Mouse (Mus musculus): ENCODE results near the gene Plbd1.
A peak's percentile ranks its signal among the peaks of the same experiment; 100 is the strongest.

GRCm38 (mm10) chr6:136701185-136701584 is 39.5 kb upstream of the Plbd1 start:
- no peak for TF ChIP-seq MAFK (IDR thresholded peaks at IDR 0.05; ENCODE audit: insufficient replicate concordance, low read length)
- TF ChIP-seq GABPA (IDR thresholded peaks at IDR 0.05; ENCODE audit: insufficient replicate concordance, low read depth, low read length), result no peak
- no peak for TF ChIP-seq CTCF (conservative IDR thresholded peaks at IDR 0.05 in 1 of 2, IDR thresholded peaks at IDR 0.05 in 1 of 2; ENCODE audit: low read depth in 2 of 2, low read length in 2 of 2)
- no peak for TF ChIP-seq USF2 (conservative IDR thresholded peaks at IDR 0.05; ENCODE audit: low read depth, low read length)
- no peak for TF ChIP-seq POLR2A (IDR thresholded peaks at IDR 0.05; ENCODE audit: low read depth, low read length)
- TF ChIP-seq E2F4 (IDR thresholded peaks at IDR 0.05; ENCODE audit: insufficient replicate concordance, low read depth, low read length), result no peak
- no peak for TF ChIP-seq UBTF (IDR thresholded peaks at IDR 0.05; ENCODE audit: low read depth, low read length)
- peak; percentile 78 for TF ChIP-seq BHLHE40 (IDR thresholded peaks at IDR 0.05; ENCODE audit: low read depth, low read length)

All from CH12.LX (cell line).